Mouse (Mus musculus) midbrain, embryonic 16.5 days (tissue): ENCODE results near the gene Cbfa2t3. TPM values are rescaled to one million over a fixed set of nuclear protein-coding genes. Genes with fewer than 3 reads are reported as not detected.

Experiments
- ATAC-seq: fragments of 200-750 bp; cut with Nextera tagmentation; 2 replicates; pipeline ENCODE4 v1.8.0; 2017; ENCODE audit warnings: moderate TSS enrichment
- H3K27ac ChIP-seq: fragments of 300-500 bp; sonication (generic); 2 replicates; pipeline ENCODE4 v1.5.1; 2014; ENCODE audit warnings: mild to moderate bottlenecking, low read length, mixed read lengths
- H3K27me3 ChIP-seq: fragments of 300-500 bp; sonication (generic); 2 replicates; pipeline ENCODE4 v1.6.1; 2014; ENCODE audit warnings: low read depth, low read length, mixed read lengths; ENCODE audit not compliant: control insufficient read depth, insufficient read depth
- H3K36me3 ChIP-seq: fragments of 300-500 bp; sonication (generic); 2 replicates; pipeline ENCODE4 v1.6.1; 2014; ENCODE audit warnings: mild to moderate bottlenecking, low read length, moderate library complexity, mixed read lengths; ENCODE audit not compliant: control insufficient read depth, insufficient read depth
- H3K4me1 ChIP-seq: fragments of 300-500 bp; sonication (generic); 2 replicates; pipeline ENCODE4 v1.6.1; 2014; ENCODE audit warnings: mild to moderate bottlenecking, low read length, mixed read lengths; ENCODE audit not compliant: control insufficient read depth, insufficient read depth
- H3K4me2 ChIP-seq: fragments of 300-500 bp; sonication (generic); 2 replicates; pipeline ENCODE4 v1.6.1; 2014; ENCODE audit warnings: mild to moderate bottlenecking, low read length, mixed read lengths
- H3K4me3 ChIP-seq: fragments of 300-500 bp; sonication (generic); 2 replicates; pipeline ENCODE4 v1.5.1; 2014; ENCODE audit warnings: low read depth, mild to moderate bottlenecking, low read length, moderate library complexity, mixed read lengths
- H3K9ac ChIP-seq: fragments of 300-500 bp; sonication (generic); 2 replicates; pipeline ENCODE4 v1.6.1; 2014; ENCODE audit warnings: low read depth, low read length, mixed read lengths
- H3K9me3 ChIP-seq: fragments of 300-500 bp; sonication (generic); replicated peaks from 2 replicates; pipeline ENCODE4 v1.6.1; 2014; ENCODE audit warnings: mild to moderate bottlenecking, low read length, mixed read lengths; ENCODE audit not compliant: control insufficient read depth, poor library complexity, severe bottlenecking
- WGBS: fragments of 180-500 bp; shearing (Covaris S2); extraction: QIAGEN DNeasy Blood & Tissue Kit; methylation state at CpG from one replicate; pipeline ENCODE4 v1.1.7; 2014; 5-methylcytosine and 5-hydroxymethylcytosine counted together
- polyA plus RNA-seq: library from polyadenylated mRNA; unstranded; fragments of >200 nt; fragmentation: Nextera tagmentation; extraction: Ambion mirVana; gene quantifications from 2 replicates; pipeline ENCODE4 v1.2.1, GENCODE M21; 2015

Gene Cbfa2t3
- polyA plus RNA-seq, 1 experiment from 2014 or later = 17.7 TPM

GRCm38 (mm10) chr8:122620446-122620845 lies 78.5 kb downstream of the Cbfa2t3 start:
- Histone ChIP-seq H3K4me1 (peaks cover 2% of the 10 kb centered on the region; the same call in 1 of the 2 replicates), H3K9ac (no peak overlapping the region), H3K27ac (no peak overlapping the region), H3K36me3 (no peaks in the 10 kb centered on the region), H3K4me3 (no peak overlapping the region), H3K4me2 (no peak overlapping the region), H3K9me3 (no peaks in the 10 kb centered on the region), H3K27me3 (no peaks in the 10 kb centered on the region)
- ATAC-seq = no peak
- WGBS = 42% methylated on average over 5 of the region's 5 CpGs

GRCm38 (mm10) chr8:122618660-122619378 lies 80.1 kb downstream of the Cbfa2t3 start:
- H3K36me3 ChIP-seq = no peaks in the 10 kb centered on the region

GRCm38 (mm10) chr8:122617947-122618546 lies 80.9 kb downstream of the Cbfa2t3 start:
- Histone ChIP-seq H3K4me3 (no peak overlapping the region), H3K36me3 (no peaks in the 10 kb centered on the region), H3K27ac (no peak overlapping the region), H3K27me3 (no peaks in the 10 kb centered on the region), H3K4me2 (no peak overlapping the region), H3K9me3 (no peaks in the 10 kb centered on the region), H3K4me1 (peaks cover 2% of the 10 kb centered on the region; the same call in 1 of the 2 replicates), H3K9ac (no peak overlapping the region)
- ATAC-seq = 0 out of 2 replicates have a peak, but pooled peaks have one; percentile 19
- 36% methylated on average over 5 of the region's 7 CpGs for WGBS

More at GRCm38 (mm10) chr8:122618660-122619378, 80.1 kb downstream of the Cbfa2t3 start:
- no peak for ATAC-seq
- Histone ChIP-seq H3K4me1 (peaks cover 2% of the 10 kb centered on the region; the same call in 1 of the 2 replicates), H3K9ac (no peak overlapping the region), H3K4me3 (no peak overlapping the region), H3K9me3 (no peaks in the 10 kb centered on the region), H3K4me2 (no peak overlapping the region), H3K27ac (no peak overlapping the region), H3K27me3 (no peaks in the 10 kb centered on the region)
- WGBS = 68% methylated on average over 6 of the region's 6 CpGs

- Histone ChIP-seq H3K4me1 (peaks cover 12% of the 10 kb centered on the region), H3K27ac (no peak overlapping the region), H3K4me2 (no peak overlapping the region), H3K36me3 (no peaks in the 10 kb centered on the region), H3K27me3 (no peaks in the 10 kb centered on the region), H3K4me3 (no peak overlapping the region), H3K9me3 (no peaks in the 10 kb centered on the region), H3K9ac (no peak overlapping the region)
- 71% methylated on average over 9 of the region's 9 CpGs for WGBS
- no peak for ATAC-seq
Observed at GRCm38 (mm10) chr8:122616181-122616905, 82.6 kb downstream of the Cbfa2t3 start.

GRCm38 (mm10) chr8:122611295-122612133 lies 87.4 kb downstream of the Cbfa2t3 start, which contains the start of the genes Galns and Trappc2l:
Galns (minus strand) TSS chr8:122611463.
Trappc2l (plus strand) TSS chr8:122611640.
- H3K9me3 ChIP-seq = no peaks in the 10 kb centered on the region
- ATAC-seq = peak; percentile 95
- no peaks in the 10 kb centered on the region for H3K27me3 ChIP-seq
- peak within 1 kb of the TSS; percentile 88 for H3K9ac ChIP-seq
- peaks cover 16% of the 10 kb centered on the region for H3K4me1 ChIP-seq
- peak within 1 kb of the TSS; percentile 89 for H3K4me2 ChIP-seq
- WGBS = 0% methylated on average over 55 of the region's 57 CpGs
- no peaks in the 10 kb centered on the region for H3K36me3 ChIP-seq
- peak within 1 kb of the TSS; percentile 74 for H3K4me3 ChIP-seq
- peak within 1 kb of the TSS; percentile 90 for H3K27ac ChIP-seq

- Histone ChIP-seq H3K4me1 (peaks cover 16% of the 10 kb centered on the region), H3K4me2 (peak overlapping the region; percentile 89), H3K4me3 (peak overlapping the region; percentile 74), H3K9ac (peak overlapping the region; percentile 85), H3K36me3 (no peaks in the 10 kb centered on the region), H3K9me3 (no peaks in the 10 kb centered on the region), H3K27me3 (no peaks in the 10 kb centered on the region), H3K27ac (peak overlapping the region; percentile 78)
- peak; percentile 12; the same call in 1 of the 2 replicates for ATAC-seq
- under 1% methylated on average over 20 of the region's 20 CpGs for WGBS
Observed at GRCm38 (mm10) chr8:122610612-122611277, 88.2 kb downstream of the Cbfa2t3 start.

- WGBS = 50% methylated on average over 4 of the region's 4 CpGs
- Histone ChIP-seq H3K4me3 (peak overlapping the region; percentile 74; the same call in 1 of the 2 replicates), H3K4me2 (peak overlapping the region; percentile 89), H3K9me3 (no peaks in the 10 kb centered on the region), H3K27me3 (no peaks in the 10 kb centered on the region), H3K36me3 (no peaks in the 10 kb centered on the region), H3K9ac (no peak overlapping the region), H3K27ac (no peak overlapping the region), H3K4me1 (peaks cover 16% of the 10 kb centered on the region)
- ATAC-seq = no peak
Observed at GRCm38 (mm10) chr8:122610209-122610608, 88.7 kb downstream of the Cbfa2t3 start.

- Histone ChIP-seq H3K27ac (no peak overlapping the region), H3K27me3 (no peaks in the 10 kb centered on the region), H3K36me3 (no peaks in the 10 kb centered on the region), H3K9me3 (no peaks in the 10 kb centered on the region), H3K4me2 (no peak overlapping the region), H3K4me1 (peaks cover 6% of the 10 kb centered on the region), H3K4me3 (no peak overlapping the region), H3K9ac (no peak overlapping the region)
- WGBS = 84% methylated on average over 11 of the region's 12 CpGs
- ATAC-seq = no peak
Observed at GRCm38 (mm10) chr8:122606810-122607209, 92.1 kb downstream of the Cbfa2t3 start.
